Mouse (Mus musculus) midbrain, embryonic 16.5 days (tissue): ENCODE results near the gene Mecp2. TPM values are rescaled to one million over a fixed set of nuclear protein-coding genes. Genes with fewer than 3 reads are reported as not detected.

Experiments used
- ATAC-seq: fragments of 200-750 bp; cut with Nextera tagmentation; 2 replicates; pipeline ENCODE4 v1.8.0; 2017; ENCODE audit warnings: moderate TSS enrichment
- H3K27ac ChIP-seq: fragments of 300-500 bp; sonication (generic); 2 replicates; pipeline ENCODE4 v1.5.1; 2014; ENCODE audit warnings: mild to moderate bottlenecking, low read length, mixed read lengths
- H3K27me3 ChIP-seq: fragments of 300-500 bp; sonication (generic); 2 replicates; pipeline ENCODE4 v1.6.1; 2014; ENCODE audit warnings: low read depth, low read length, mixed read lengths; ENCODE audit not compliant: control insufficient read depth, insufficient read depth
- H3K36me3 ChIP-seq: fragments of 300-500 bp; sonication (generic); 2 replicates; pipeline ENCODE4 v1.6.1; 2014; ENCODE audit warnings: mild to moderate bottlenecking, low read length, moderate library complexity, mixed read lengths; ENCODE audit not compliant: control insufficient read depth, insufficient read depth
- H3K4me1 ChIP-seq: fragments of 300-500 bp; sonication (generic); 2 replicates; pipeline ENCODE4 v1.6.1; 2014; ENCODE audit warnings: mild to moderate bottlenecking, low read length, mixed read lengths; ENCODE audit not compliant: control insufficient read depth, insufficient read depth
- H3K4me2 ChIP-seq: fragments of 300-500 bp; sonication (generic); 2 replicates; pipeline ENCODE4 v1.6.1; 2014; ENCODE audit warnings: mild to moderate bottlenecking, low read length, mixed read lengths
- H3K4me3 ChIP-seq: fragments of 300-500 bp; sonication (generic); 2 replicates; pipeline ENCODE4 v1.5.1; 2014; ENCODE audit warnings: low read depth, mild to moderate bottlenecking, low read length, moderate library complexity, mixed read lengths
- H3K9ac ChIP-seq: fragments of 300-500 bp; sonication (generic); 2 replicates; pipeline ENCODE4 v1.6.1; 2014; ENCODE audit warnings: low read depth, low read length, mixed read lengths
- H3K9me3 ChIP-seq: fragments of 300-500 bp; sonication (generic); replicated peaks from 2 replicates; pipeline ENCODE4 v1.6.1; 2014; ENCODE audit warnings: mild to moderate bottlenecking, low read length, mixed read lengths; ENCODE audit not compliant: control insufficient read depth, poor library complexity, severe bottlenecking
- WGBS: fragments of 180-500 bp; shearing (Covaris S2); extraction: QIAGEN DNeasy Blood & Tissue Kit; methylation state at CpG from one replicate; pipeline ENCODE4 v1.1.7; 2014; 5-methylcytosine and 5-hydroxymethylcytosine counted together
- microRNA counts: library from miRNA; unstranded; fragments of <30 nt; microRNA quantifications from one replicate; lab custom pipeline; 2016
- microRNA-seq: library from miRNA; unstranded; fragments of <30 nt; microRNA quantifications from one replicate; pipeline ENCODE4, GENCODE M21; 2017
- polyA plus RNA-seq: library from polyadenylated mRNA; unstranded; fragments of >200 nt; fragmentation: Nextera tagmentation; extraction: Ambion mirVana; gene quantifications from 2 replicates; pipeline ENCODE4 v1.2.1, GENCODE M21; 2015

The Mecp2 gene
- polyA plus RNA-seq, 1 experiment from 2014 or later: 11.7 TPM

DNA sequence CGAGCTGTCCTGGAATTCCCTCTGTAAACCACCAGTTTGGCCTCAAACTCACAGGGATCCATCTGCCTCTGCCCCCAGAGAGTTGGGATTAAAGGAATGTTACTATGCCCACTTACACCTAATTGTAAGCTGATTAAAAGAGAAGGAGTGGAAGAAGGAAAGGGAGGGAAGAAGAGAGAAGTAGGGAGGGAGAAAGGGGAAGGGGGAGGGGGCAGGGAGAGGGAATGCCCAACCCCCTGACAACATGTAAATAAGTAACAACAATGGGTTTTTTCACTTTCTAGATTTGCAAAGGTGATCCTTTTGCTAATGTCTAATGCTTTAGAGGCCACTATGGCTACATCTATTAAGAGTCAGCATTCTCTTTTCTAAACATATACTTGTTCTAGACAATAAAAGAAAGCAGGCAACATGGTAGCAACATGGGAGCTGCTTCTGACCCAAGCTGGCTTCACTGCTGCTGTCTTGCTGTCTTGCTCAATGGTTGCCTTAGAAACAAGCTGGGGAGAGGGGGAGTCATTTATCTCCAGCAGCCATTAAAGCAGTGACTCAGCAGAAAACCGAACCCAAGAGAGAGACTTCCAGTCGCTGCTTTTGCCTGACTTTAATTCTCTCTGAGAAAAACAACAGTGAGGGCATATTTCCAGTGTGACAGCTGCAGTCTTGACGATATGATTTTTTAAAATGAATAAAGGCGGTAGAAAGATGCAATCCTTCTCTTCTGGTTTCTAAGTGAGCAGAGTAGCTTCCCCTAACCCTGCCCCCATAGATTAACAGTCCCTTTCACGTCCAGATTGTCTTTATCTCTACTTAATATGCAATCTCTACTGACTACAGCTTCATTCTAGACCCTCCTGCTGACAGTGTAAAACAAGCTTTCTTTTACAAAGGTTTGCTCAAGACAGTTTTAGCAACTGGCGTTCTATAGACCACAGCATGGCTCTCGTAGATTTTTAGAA, 136.0 kb downstream of the Mecp2 start:
- Histone ChIP-seq H3K4me2 (peak overlapping the region; percentile 23; the same call in 1 of the 2 replicates), H3K9me3 (no peaks in the 10 kb centered on the region), H3K27me3 (no peaks in the 10 kb centered on the region), H3K9ac (no peak overlapping the region), H3K27ac (peak overlapping the region; percentile 74), H3K4me3 (no peak overlapping the region), H3K4me1 (peaks cover 5% of the 10 kb centered on the region), H3K36me3 (no peaks in the 10 kb centered on the region)
- ATAC-seq: peak; percentile 93
- WGBS: 23% methylated on average over 8 of the region's 8 CpGs

DNA sequence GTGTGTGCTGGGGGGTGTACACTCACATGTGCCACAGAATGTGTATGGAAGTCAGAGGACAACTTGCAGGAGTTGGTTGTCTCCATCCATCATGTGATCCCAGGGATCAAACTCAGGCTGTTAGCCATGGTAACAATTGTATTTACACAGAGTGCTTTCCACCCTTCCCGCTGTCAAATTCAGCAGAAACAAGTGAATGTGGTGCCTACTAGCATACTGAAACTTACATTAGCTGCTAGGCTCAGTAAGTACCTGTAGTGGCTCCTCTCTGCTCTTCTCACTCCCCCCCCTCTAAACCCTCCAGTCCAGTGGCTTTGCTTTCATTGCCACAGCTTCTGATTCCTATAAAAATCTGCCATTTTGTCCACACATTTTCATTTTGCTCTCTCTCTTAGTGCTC, 157.4 kb downstream of the Mecp2 start:
- WGBS: 100% methylated on average over 1 of the region's 1 CpGs

More for the DNA sequence above, 157.4 kb downstream of the Mecp2 start:
- no peaks in the 10 kb centered on the region for H3K9me3 ChIP-seq
- no peaks in the 10 kb centered on the region for H3K36me3 ChIP-seq
- no peak overlapping the region for H3K27ac ChIP-seq
- no peak overlapping the region for H3K4me2 ChIP-seq
- no peak overlapping the region for H3K9ac ChIP-seq
- no peaks in the 10 kb centered on the region for H3K4me1 ChIP-seq
- no peak for ATAC-seq
- no peak overlapping the region for H3K4me3 ChIP-seq
- no peaks in the 10 kb centered on the region for H3K27me3 ChIP-seq

MicroRNAs within 50 kb of the gene (microRNA counts, 519-probe panel; counts per million panel counts)
- 1,942 counts per million, percentile 44 among the panel's probes with 10 or more counts for microRNA mmu-miR-718 (lab: Ali Mortazavi, UCI)

Small RNA genes lying within 50 kb of the gene (microRNA-seq; reads per million reads assigned to microRNA genes)
- gene Mir5132 (1.9 reads per million, percentile 5 among the genes with 10 or more reads in this experiment), gene Mir718 (not detected)

Other genes with a start within 250 kb of the Mecp2 start
- 0.09 and 0.34 TPM in 2 replicates for gene Avpr2, start 243.3 kb downstream of the Mecp2 start, polyA plus RNA-seq
- 122 and 134 TPM in 2 replicates for gene L1cam, start 239.3 kb downstream of the Mecp2 start, polyA plus RNA-seq
- 3.0 and 3.3 TPM in 2 replicates for gene Arhgap4, start 213.5 kb downstream of the Mecp2 start, polyA plus RNA-seq
- 84.6 and 85.4 TPM in 2 replicates for gene Naa10, start 213.4 kb downstream of the Mecp2 start, polyA plus RNA-seq
- 8.9 and 9.1 TPM in 2 replicates for gene Renbp, start 204.5 kb downstream of the Mecp2 start, polyA plus RNA-seq
- gene Hcfc1, start 169.0 kb downstream of the Mecp2 start, polyA plus RNA-seq: 39.1 and 51.4 TPM in 2 replicates
- gene Irak1, start 111.4 kb downstream of the Mecp2 start, polyA plus RNA-seq: 38.8 and 39.3 TPM in 2 replicates
- gene Opn1mw, start 7.9 kb downstream of the Mecp2 start, polyA plus RNA-seq: not detected in 2 replicates
- not detected in 2 replicates for gene Tex28, start 32.5 kb upstream of the Mecp2 start, polyA plus RNA-seq
- gene Tktl1, start 41.9 kb upstream of the Mecp2 start, polyA plus RNA-seq: 0.11 TPM in 1 of 2 replicates, not detected in the other
- gene Flna, start 114.5 kb upstream of the Mecp2 start, polyA plus RNA-seq: 84.6 and 88.4 TPM in 2 replicates
- gene Emd, start 119.3 kb upstream of the Mecp2 start, polyA plus RNA-seq: 12.8 and 13.5 TPM in 2 replicates
- gene Rpl10, start 135.4 kb upstream of the Mecp2 start, polyA plus RNA-seq: 454 and 460 TPM in 2 replicates
- 79.8 and 81.3 TPM in 2 replicates for gene Taz, start 146.5 kb upstream of the Mecp2 start, polyA plus RNA-seq
- gene Dnase1l1, start 147.0 kb upstream of the Mecp2 start, polyA plus RNA-seq: 2.8 and 4.3 TPM in 2 replicates
- 317 and 348 TPM in 2 replicates for gene Atp6ap1, start 161.7 kb upstream of the Mecp2 start, polyA plus RNA-seq
- gene Gdi1, start 169.6 kb upstream of the Mecp2 start, polyA plus RNA-seq: 1,108 and 1,139 TPM in 2 replicates
- gene Fam50a, start 177.7 kb upstream of the Mecp2 start, polyA plus RNA-seq: 61.9 and 62.3 TPM in 2 replicates
- 63.9 and 68.4 TPM in 2 replicates for gene Plxna3, start 193.7 kb upstream of the Mecp2 start, polyA plus RNA-seq
- gene Lage3, start 218.3 kb upstream of the Mecp2 start, polyA plus RNA-seq: 63.2 and 68.7 TPM in 2 replicates
- 65.9 and 72.6 TPM in 2 replicates for gene Ubl4a, start 237.9 kb upstream of the Mecp2 start, polyA plus RNA-seq
- 8.5 and 9.7 TPM in 2 replicates for gene Slc10a3, start 238.0 kb upstream of the Mecp2 start, polyA plus RNA-seq